Mouse (Mus musculus) kidney, adult 2 months (tissue): ENCODE results near the gene Elp5.

Source experiments
- CTCF ChIP-seq: fragments of 200-500 bp; conservative IDR thresholded peaks from 2 replicates; pipeline ENCODE4 v1.5.1; 2011; ENCODE audit warnings: low read depth, mild to moderate bottlenecking, control low read depth, low read length, moderate library complexity, mixed read lengths; ENCODE audit not compliant: insufficient read depth, insufficient read length
- POLR2A ChIP-seq: fragments of 200-500 bp; IDR thresholded peaks from one replicate; pipeline ENCODE4 v1.6.1; 2011; ENCODE audit warnings: low read depth, low read length, control low read depth

DNA sequence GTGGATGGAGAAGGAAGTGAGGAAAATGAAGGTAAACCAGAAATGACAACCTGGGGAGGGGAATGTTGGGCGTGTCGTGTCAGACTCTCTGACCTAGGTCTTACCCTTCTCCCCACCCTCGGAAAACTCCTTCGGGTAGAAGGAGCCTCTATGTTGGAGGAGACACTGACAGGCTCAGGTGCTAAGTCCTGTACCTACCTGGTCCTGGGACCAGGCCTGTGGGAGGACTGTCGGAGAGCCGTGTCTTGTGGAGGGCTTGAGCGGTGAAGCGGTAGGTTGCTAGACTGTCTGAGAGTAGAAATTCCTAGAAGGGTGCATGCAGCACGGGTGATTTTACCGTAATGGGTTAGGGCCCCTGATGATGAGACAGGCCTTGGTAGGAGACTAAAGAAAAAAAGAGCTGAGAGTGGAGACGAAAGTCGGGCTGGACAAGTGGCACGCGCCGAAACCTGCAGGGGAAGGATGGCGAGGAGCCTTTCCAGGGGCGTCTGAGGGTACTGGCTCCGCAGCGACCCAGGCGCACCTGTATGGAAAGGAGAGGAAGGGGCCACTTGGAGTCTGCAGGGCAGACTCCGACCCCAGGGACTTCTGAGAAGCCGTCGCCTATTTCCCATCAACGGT, 17.6 kb downstream of the Elp5 start, which contains the start of gene Cldn7:
- TF ChIP-seq CTCF: no peak
- no peak for TF ChIP-seq POLR2A
